Mouse (Mus musculus): ENCODE results near the gene Arl5c.

Arl5c gene

DNA sequence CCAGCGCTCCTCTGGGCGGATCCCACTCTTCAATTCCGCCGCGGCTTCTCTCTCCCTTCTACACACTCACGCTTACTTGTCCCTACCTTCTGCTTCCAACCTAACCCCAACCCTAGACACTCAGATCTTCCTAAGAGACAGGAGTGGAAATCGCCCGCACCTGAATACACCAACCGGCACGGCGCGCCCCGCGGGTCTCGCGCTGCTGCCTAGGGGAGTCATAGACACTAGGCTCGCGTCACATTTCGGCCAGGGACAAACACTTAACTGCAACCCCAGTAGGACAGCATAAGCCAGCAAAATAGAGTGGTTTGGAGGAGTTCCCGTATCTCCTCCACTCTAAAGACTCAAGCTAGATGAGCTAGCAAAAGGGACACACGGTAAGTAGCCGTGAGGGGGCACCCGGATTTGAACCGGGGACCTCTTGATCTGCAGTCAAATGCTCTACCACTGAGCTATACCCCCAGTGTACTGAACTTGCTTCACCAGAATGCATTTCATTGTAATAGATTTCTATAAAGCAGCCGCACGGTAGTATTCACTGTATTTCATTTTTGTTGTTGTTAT lies 7.4 kb downstream of the Arl5c start:
- peak; percentile 93 for DNase-seq

DNA sequence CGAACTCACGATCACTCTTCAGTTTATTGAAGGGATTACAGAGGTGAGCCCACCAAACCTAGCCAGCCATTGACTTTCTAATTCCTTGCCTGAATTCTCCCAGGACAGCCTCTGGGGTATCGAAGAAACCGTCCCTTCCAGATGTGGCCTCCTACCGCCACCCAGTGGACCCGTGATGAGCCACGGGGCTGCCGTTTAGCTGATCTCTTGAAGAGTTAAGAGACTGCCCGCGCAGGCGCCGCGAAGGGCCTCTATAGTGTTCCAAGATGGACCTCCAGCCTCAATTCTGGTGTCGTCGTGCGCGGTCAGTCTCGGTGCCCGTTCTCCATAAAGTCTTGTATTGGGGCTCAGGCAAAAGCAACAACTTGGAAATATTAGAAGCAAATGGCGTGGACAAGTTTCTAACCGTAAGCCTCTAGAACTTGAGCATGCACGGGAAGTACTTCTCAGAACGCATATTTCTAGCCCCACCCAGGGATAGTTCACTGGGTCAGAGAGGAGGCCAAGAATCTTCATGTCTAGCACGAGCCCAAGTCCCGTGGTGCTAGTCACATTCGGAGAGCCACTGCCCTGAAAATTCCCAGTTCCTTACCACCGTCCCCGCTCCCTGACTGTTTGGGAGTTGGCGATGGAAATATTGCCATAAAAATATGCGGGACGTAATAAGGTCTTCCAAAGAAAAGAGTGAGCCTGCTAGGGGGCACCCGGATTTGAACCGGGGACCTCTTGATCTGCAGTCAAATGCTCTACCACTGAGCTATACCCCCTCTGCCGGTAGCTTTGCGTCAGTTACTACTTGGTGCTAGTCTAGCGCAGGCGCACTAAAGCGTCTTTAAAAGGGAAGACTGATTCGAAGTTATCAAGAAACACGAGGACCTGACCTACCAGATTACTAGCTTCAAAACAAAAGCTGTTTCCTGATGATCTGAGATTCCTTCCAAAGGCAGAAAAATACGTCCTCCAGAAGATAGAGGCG lies 8.1 kb downstream of the Arl5c start:
- peak; percentile 98 for DNase-seq

DNA sequence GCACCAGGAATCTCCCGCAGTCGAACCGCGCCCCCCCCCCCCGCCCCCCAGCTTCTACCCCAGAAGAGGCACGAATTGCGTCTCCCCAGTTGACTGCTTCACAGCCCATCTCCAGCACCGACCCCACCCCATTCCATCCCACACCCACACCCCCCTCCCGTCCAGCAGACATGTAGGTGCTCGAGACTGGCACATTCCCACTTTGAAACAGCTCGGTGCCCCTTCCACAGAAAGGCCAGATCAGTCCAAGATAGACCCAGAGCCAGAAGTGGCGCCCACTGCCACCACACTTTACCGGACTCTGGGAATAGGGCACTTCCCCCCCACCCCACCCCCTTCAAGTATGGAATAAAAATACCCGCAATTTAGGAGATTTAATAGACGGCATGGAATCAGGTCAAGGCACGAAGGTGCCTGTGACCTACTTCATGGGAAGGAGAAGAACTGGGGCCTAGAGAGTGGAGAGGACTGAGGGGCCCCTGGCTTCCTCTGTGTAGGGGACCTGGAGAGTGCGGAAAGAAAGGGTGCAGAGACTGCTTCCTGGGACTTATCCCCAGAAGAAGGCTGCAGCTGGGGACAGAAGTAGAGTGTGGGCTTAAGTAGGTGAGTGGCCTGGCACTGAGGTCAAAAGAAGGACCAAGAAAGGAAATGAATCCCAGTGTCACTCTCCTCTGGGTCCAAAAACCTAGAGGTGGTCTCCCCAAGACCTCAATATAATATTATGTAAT lies 9.1 kb downstream of the Arl5c start:
- DNase-seq, result no peak

DNA sequence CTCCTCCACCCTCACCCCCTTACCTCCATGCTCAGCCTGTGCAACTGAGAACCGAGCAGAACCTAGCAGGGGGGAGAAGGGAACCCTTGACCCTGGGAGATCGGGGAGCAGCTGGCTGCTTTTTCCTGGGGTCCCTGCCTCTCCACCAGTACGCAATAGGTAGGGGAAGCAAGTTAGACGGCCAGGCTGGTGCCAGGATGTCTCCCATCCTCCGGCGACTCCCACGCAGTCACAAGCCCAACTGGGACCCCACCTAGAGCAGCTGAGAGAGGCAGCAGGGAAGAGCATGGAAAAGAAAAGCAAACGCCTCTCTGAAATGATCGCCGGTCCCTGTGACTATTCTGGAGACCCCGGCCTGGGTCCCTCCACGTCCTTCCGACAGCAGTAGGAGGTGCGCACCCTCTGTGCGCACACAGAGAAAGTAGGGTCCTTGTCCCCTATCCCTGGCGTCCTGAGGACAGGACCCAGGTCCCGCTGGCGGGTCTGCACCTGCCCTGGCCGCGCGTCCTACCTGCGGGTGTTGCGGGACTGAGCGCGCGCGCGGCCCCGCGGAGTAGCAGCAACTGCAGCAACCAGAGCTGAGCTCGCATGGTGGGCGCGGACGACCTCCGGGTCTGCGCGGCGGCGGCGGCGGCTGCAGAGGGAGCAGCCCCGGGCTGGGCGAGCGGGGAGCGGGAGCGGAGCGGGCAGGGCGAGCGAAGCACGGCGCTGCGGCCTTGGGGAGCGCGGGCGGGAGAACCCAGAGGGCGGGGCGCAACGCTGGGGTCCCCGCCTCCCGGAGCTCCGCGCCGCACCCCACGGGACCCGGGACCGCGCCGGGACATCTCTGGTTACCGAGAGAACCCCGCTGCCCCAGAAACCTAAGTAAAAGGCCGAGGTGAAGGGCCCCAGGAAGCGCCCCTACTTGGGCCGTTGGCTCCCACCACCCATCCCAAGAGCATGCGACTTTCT lies 10.0 kb downstream of the Arl5c start, which contains the start of gene Plxdc1:
Gene Plxdc1, minus strand, starts transcription at position 718 of the 951 bp plus-strand sequence.
- DNase-seq, result peak; percentile 46

DNA sequence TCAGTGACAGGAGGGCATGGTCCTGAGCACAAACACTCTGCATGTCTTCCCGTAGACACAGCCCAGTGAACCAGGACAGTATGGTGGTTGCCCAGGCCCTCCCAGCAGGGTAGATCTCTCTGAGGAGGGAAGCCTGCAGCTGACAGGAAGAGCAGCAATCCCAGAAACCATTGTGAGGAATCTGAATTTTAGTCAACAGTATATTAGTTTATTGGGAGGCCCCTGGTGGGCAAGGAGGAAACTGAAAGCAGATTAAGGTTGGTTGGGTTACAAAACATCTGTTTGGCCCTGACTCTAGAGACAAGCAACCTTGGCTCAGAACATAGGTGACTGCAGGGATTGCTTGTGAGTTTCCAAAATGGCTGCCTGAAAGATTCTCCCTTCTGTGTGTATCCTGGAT lies 12.0 kb downstream of the Arl5c start:
- DNase-seq, result no peak

DNA sequence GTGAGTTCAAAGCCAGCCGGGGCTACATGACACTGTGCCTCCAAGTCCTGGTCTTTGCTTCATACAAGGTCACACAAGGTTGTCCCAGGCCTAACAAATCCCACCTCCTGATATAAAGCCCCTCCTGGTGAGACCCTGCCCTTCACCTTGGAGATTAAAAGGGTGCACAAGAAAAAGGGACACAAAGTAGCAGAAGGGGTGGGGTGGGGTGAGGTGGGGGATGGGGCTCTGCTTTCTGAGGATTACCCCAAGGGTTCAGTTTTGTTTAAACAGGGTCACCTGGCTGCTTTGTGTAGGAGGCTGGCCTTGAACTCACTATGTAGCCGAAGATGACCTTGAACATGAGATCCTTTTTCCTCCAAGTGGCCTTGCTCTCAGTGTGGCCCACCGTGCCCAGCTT lies 12.5 kb downstream of the Arl5c start:
- no peak for DNase-seq

DNA sequence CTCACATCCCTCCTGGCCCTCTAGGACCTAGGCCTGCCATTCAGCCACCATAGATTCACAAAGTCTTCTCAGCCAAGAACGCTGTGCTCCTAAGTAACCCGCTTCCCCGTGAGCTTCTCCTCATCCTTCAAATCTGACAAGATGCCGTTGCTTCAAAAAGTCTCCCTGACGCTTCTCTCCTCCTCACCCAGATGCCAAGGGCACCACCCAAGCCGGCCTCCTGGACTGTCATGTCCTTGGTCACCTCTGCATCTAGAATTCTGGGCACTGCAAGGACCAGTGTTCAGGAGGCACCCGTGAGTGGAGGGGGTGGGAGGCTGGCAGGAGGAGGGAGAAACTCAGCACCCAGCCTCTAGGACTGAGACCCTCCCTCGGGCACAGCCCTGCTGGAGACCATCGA lies 13.3 kb downstream of the Arl5c start:
- no peak for DNase-seq

DNA sequence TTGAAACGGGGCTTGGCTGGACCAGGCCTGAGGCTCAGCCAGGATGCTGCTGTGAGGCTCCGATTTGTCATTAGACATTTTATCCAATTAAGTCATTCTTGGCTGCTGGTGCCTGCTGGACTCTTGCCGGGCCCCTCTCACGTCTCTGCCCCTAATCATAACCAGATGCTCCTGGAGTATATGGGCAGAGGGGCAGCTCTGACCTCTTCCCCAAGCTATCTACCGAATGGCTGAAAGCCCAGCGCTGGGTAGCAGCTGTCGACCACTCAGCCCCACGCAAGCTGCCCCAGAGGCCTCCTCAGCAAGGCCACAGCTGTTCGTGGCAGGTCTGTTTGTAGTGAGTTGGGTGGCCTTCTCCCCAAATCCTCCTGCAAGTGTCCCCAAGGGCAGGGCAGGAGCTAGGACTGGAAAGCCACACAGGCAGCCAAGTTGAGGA lies 15.4 kb downstream of the Arl5c start:
- DNase-seq, result no peak

DNA sequence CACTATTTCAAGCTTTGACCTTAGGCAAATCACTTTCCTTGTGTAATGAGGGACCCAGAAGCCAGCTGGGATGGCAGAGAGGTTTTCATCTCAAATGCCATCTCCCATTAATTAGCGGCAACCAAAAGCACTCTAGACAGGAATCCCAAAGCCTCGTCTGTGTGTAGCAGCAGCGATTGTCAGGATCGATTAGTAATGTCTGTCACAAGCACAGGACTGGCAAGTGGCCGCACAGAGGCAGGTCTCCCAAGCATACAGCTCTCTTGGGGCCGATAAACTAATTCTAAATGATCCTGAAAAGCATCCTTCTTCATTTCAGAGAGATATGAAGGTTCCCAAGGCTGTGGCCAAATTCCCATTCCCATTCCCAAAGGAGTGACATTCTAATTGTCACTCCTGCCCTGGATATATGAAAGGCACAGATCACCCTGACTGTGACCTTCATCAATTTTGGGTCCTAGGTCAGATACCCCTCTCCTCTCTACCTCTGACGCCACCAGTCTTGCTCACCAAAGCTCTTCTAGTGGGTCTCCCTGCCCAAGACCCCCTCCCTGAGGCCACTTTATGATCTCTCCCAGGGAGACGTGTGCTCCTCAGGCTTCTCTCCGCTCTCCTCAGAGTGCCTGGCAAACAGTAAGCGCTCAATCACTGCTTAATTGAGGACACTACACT lies 16.0 kb downstream of the Arl5c start:
- no peak for DNase-seq

DNA sequence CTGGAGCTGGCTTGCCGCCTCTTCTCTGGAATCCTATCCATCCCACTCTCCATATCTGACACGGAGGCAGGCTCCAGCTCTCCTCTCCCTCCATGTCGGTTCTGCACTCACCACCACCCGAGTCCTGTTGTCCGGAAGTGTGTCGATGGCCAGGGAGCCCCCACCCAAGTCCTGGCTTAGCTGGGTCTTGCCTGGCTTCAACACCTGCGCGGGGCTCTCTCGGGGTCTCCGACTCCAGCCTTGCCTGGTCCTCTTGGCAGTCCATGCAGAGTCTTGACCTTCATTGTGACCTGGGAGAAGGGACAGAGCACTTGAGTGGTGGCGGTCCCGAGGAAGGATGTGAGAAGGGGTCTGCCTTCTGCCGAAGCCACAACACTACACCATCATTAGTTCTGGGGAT lies 17.6 kb downstream of the Arl5c start:
- no peak for DNase-seq

DNA sequence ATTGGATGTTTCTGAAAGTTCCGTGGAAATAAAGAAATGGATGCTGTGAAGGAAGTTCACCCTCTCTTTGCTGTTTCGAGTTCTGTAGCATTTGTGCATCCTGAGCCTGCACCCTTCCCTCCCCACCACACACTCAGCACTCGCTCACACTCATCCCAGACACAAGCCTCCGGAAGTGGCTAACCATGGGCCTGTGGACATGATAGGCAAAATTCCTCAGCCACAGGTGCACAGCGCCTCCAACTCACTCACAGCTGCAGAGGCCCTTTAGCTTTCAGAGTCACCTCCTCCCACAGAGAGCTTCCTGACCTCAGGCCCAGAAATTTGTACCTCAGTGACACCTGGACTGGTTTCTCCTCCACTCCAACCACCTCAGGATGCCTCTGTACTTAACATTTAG lies 18.2 kb downstream of the Arl5c start:
- no peak for DNase-seq

DNA sequence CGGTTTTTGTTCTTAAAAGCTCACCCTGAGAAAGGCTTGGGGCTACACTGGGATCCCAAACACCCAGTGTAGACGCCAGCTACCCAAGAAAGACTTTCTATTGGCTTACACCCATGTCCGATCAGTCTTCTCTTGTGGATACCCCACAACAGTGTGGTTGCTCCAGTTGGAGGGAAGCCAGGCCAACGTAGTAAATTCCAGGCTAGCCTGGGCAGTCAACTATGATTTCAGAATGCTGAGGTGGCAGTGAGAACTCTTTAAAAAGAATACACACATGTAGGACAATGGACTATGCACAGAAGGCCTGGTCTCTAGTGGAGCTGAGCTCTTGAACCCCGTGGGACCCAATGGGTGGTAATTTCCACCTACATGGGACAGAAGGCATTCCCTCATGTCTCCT lies 21.2 kb downstream of the Arl5c start:
- DNase-seq, result peak; percentile 43

DNA sequence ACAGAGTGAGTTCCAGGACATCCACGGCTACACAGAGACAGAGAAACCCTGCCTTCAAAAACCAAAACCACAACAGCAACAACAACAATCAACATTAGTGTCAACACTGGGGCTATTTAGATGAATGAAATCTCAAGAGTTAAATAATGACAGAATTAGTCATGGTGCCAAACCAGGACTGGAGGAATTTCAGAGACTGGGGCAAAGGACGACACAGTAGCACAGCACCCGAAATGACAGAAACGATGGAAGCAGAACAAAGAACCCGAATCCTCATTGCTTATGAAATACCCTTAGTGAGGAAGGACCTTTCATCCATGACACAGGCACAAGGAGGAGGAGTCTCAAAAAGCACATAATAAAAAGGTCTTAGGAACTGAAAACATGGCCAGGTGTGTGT lies 21.8 kb downstream of the Arl5c start:
- no peak for DNase-seq

DNA sequence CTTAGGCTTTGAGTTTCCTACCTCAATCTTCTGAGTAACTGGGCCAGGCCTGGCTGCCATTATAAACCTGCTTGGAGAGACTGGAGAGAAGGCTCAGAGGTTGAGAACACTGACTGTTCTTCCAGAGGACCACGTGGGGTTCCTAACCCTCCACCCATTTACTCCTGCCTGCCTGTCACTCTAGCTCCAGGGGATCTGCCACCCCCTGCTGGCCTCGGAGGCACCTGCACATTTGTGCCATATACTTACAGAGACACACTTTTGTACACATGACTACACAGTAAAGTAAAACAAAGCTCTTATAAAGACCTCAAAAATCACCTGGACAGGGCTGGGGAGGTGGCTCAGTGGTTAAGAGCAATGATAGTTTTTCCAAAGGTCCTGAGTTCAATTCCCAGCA lies 23.5 kb downstream of the Arl5c start:
- DNase-seq, result no peak

DNA sequence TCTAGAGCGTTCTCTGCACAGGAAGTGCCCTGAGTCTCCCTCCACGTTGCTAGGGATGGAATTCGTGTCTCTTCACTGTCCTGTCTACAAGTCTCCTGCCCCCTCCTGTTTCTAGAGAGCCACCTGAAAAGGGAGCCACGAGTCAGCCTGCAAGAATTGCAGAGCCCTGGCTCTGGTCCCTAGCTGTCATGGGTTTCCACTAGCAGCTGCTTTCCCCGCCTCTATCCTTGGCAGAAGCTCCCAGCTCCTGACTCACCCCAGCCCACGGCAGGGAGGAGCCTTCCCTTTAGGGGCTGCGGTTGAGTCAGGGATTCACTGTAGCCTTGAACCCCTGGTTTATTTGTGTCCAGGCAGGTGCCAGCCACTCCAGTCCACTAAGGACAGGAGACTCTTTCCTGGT lies 24.7 kb downstream of the Arl5c start:
- DNase-seq, result no peak

DNA sequence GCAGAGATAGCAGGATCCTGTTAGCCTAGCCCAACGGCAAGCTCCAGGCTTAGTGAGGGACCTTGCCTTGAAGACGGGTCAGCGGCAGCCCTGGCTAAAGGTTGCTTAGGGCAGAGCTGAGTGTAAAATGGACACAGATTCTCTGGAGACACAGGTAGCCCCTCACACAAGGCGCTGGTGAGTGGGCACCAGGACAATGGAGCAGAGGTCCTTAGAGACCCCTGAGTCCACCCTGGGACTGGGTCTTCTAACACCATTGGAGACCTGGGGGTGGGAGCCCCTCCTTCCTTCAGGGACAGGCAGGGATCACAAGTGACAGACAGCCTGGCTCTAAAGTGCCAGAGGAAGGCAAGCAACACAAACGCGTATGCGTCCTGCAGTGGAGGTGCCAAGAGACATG lies 25.2 kb downstream of the Arl5c start:
- DNase-seq, result no peak

DNA sequence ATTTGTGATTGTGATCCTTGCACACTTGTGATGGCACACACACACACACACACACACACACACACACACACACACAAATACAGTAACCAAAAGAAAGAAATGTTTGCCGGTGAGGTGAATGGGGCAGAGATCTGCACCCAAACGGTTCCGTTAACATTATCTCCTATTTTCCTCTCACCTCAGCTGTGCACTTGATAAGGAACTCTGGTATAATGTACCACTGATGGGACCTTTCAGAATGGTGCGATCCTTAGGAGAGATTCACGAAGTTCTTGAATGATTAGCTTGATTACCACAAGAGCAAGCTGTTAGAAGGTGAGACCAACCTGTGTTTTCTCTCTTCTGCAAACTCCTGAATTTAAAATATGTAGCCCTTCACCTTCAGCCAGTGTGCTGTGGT lies 27.6 kb downstream of the Arl5c start:
- no peak for DNase-seq

DNA sequence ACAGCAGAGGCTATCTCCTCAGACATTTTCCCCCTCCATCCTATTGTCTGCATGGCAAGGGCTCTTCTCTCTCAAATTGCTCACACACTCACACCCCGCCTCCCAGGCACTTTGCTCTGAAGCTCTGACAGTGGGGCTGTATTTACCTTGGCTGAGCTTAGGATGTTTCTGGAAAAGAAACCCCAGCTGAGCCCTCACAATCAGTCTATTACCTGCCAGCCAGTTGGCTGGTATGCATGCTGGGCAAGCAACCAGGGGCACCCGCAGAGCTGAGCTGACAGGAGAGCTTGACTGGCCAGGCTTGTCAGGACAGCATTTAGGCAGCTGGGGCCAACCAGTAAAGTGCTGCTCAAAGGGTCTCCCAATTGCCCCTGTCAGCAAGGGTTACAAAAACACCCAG lies 28.9 kb downstream of the Arl5c start:
- DNase-seq, result peak; percentile 27

DNA sequence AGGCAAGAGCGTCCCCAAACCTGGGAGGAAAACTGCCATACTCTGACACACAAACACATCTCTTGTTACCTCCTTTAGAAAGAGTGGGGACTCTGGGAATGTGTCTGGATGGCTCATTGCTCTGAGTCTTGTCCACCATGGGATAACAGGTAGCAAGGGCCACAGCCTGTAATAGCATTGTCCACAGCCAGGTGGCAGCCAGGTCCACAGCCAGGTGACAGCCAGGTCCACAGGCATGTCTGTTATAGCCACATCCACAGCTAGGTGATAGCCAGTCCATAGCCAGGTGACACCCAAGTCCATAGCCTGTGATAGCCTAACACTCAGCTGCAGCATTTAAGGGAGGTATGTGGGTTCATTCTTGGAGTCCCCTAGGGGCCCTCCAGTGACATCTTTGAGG lies 35.1 kb downstream of the Arl5c start:
- peak; percentile 53 for DNase-seq

DNA sequence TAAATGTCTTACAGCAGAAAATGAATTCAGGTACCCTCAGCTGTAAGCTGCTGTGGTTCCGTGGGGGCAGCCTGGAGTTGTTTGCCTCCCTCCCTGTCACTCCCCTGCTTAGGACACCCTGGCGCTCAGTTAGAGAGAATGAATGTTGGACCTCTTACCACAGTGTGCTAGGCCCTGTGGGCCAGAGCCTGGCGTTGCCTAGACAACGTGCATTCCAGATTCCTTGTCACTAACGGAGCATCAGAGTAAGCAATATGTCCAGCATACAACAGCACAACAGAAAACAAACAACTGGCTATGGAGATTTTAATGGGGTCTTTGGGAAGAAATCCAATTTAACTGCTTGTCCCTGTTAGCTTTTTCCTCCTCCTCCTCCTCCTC lies 36.7 kb downstream of the Arl5c start:
- no peak for DNase-seq

DNA sequence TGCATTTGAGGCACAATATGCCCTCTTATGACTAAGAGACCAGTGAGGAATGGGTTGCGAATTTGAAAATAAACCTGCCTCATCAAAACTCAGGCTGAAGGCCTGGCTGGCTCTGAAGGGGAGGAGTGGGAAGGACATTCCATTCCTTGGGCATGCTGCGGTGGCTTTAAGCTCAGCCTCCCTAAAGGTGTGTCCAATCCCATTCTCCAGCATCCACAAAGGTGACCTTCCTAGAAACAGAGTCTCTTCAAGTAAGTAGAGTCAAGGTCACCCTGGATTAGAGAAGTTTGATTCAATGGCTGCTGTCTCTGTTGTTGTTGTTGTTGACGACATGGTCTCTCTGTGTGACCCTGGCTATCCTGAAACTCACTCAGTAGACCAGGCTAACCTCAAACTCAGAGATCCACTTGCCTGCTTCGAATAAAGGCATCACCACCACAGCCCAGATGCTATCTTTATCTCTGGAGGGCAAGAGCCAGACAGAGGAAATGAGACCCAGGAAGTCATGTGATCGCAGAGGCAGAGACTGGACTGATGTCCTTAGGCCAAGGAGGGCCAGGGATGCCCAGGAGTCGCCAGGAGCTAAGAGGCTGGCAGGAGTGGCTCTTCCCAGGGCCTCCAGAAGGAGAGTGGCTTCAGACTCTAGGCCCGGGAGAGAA lies 37.2 kb downstream of the Arl5c start:
- no peak for DNase-seq

Data from kidney, adult 18-20 months (tissue).